Comparison of ENCODE assay signal across 8 mouse cellular contexts in the genomic region with DNA sequence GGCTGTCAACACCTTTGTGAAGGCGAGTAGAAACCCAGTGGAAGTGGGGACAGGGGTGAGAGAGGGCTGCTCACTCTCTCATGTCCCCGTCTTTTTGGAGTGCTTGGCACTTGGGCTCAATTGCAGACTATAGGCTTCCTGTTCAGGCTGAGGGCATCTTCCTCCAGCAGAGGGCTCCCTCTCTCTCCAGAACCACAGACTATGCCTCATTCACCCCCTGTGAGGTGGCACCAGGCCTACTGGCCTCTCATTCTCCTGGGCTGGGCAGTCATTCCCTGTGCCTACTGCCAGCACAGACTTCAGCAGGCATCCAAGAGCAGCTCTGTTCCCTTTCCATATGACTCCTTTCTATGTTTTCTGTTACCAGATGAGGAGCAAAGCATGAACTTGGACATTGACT. TPM values are rescaled to one million over a fixed set of nuclear protein-coding genes. Genes with fewer than 3 reads are reported as not detected.
A peak's percentile ranks its signal among the peaks of the same experiment; 100 is the strongest.
DNase-seq lines count a peak whose midpoint lies in the region; ATAC-seq and TF ChIP-seq lines count a peak whose summit lies in the region.

No protein-coding gene starts in this region.

- no peaks in the 10 kb centered on the region for H3K27me3 ChIP-seq in heart, adult 2 months (ENCODE audit: control insufficient read depth, insufficient read depth, low read length)
- no peaks in the 10 kb centered on the region for H3K27me3 ChIP-seq in heart, embryonic 12.5 days (replicated peaks)
- no peaks in the 10 kb centered on the region for H3K27me3 ChIP-seq in embryonic facial prominence, embryonic 11.5 days (ENCODE audit: control insufficient read depth, insufficient read depth, low read length)
- no peaks in the 10 kb centered on the region for H3K27me3 ChIP-seq in testis, adult 2 months (ENCODE audit: control insufficient read depth, insufficient read depth, low read length)

- TF ChIP-seq CTCF in heart, adult 2 months (IDR thresholded peaks at IDR 0.05) = peak; percentile 86
- peak; percentile 46; the same call in 1 of the 2 replicates for TF ChIP-seq CTCF in testis, adult 2 months (IDR thresholded peaks at IDR 0.05; ENCODE audit: control insufficient read depth, insufficient read depth, insufficient replicate concordance, low read depth, low read length)

- ATAC-seq in heart, embryonic 12.5 days (ENCODE audit: insufficient number of reproducible peaks, low FRiP score) = no peak
- ATAC-seq in embryonic facial prominence, embryonic 11.5 days (replicated peaks; ENCODE audit: insufficient number of reproducible peaks, low FRiP score, low TSS enrichment, low read depth) = no peak

- no peak overlapping the region for H3K27ac ChIP-seq in heart, adult 2 months
- no peak overlapping the region for H3K27ac ChIP-seq in heart, embryonic 12.5 days (ENCODE audit: poor library complexity, severe bottlenecking)
- no peak overlapping the region for H3K27ac ChIP-seq in embryonic facial prominence, embryonic 11.5 days (replicated peaks; ENCODE audit: low read depth, low read length)
- H3K27ac ChIP-seq in testis, adult 2 months (ENCODE audit: control insufficient read depth, insufficient read depth, low read depth, low read length) = no peak overlapping the region

- intact Hi-C loops in heart, adult 2 months (cut with DNase I) = loop anchor here (1.0 kb wide), 1 partner anchor 50 kb away; a partner anchor contains a TSS
- intact Hi-C loops in heart, postnatal 36 days (cut with DNase I) = loop anchor here (1.0 kb wide), 1 partner anchor 51 kb away; no protein-coding TSS in a partner anchor

- TF ChIP-seq POLR2A in heart, adult 2 months (IDR thresholded peaks at IDR 0.05; ENCODE audit: insufficient read depth, low read depth, low read length) = no peak
- TF ChIP-seq POLR2A in testis, adult 2 months (IDR thresholded peaks at IDR 0.05; ENCODE audit: control insufficient read depth, low read depth, low read length) = no peak

- no peaks in the 10 kb centered on the region for H3K79me2 ChIP-seq in heart, adult 2 months (replicated peaks; ENCODE audit: control insufficient read depth, insufficient read depth, low read length)

- no peak overlapping the region for H3K4me2 ChIP-seq in heart, embryonic 12.5 days
- H3K4me2 ChIP-seq in embryonic facial prominence, embryonic 11.5 days (ENCODE audit: low read depth, low read length) = no peak overlapping the region

- no peaks in the 10 kb centered on the region for H3K9me3 ChIP-seq in heart, embryonic 12.5 days (replicated peaks)
- no peaks in the 10 kb centered on the region for H3K9me3 ChIP-seq in embryonic facial prominence, embryonic 11.5 days (replicated peaks; ENCODE audit: control insufficient read depth, low read length)

- peaks cover 1% of the 10 kb centered on the region for H3K4me1 ChIP-seq in heart, adult 2 months (ENCODE audit: control insufficient read depth, insufficient read depth, low read length)
- H3K4me1 ChIP-seq in heart, embryonic 12.5 days (replicated peaks) = 0 out of 2 replicates have a peak, but pooled peaks cover 4% of the 10 kb centered on the region
- no peaks in the 10 kb centered on the region for H3K4me1 ChIP-seq in embryonic facial prominence, embryonic 11.5 days (ENCODE audit: control insufficient read depth, insufficient read depth, low read length)
- no peaks in the 10 kb centered on the region for H3K4me1 ChIP-seq in testis, adult 2 months (ENCODE audit: control insufficient read depth, insufficient read depth, low read length)

- no peak overlapping the region for H3K4me3 ChIP-seq in heart, adult 2 months
- H3K4me3 ChIP-seq in heart, embryonic 12.5 days = no peak overlapping the region
- no peak overlapping the region for H3K4me3 ChIP-seq in embryonic facial prominence, embryonic 11.5 days (ENCODE audit: low read depth, low read length)
- H3K4me3 ChIP-seq in testis, adult 2 months (ENCODE audit: control insufficient read depth, low read depth, low read length) = no peak overlapping the region

- no peak overlapping the region for H3K9ac ChIP-seq in heart, adult 2 months (ENCODE audit: low read depth, low read length)
- H3K9ac ChIP-seq in heart, embryonic 12.5 days = no peak overlapping the region
- H3K9ac ChIP-seq in embryonic facial prominence, embryonic 11.5 days (replicated peaks; ENCODE audit: low read length) = no peak overlapping the region

- H3K36me3 ChIP-seq in heart, adult 2 months (ENCODE audit: control insufficient read depth, insufficient read depth, low read length) = peaks cover 3% of the 10 kb centered on the region
- peaks cover 84% of the 10 kb centered on the region for H3K36me3 ChIP-seq in heart, embryonic 12.5 days
- H3K36me3 ChIP-seq in embryonic facial prominence, embryonic 11.5 days (replicated peaks; ENCODE audit: control insufficient read depth, insufficient read depth, low read depth, low read length) = peaks cover 7% of the 10 kb centered on the region
- H3K36me3 ChIP-seq in testis, adult 2 months (ENCODE audit: control insufficient read depth, insufficient read depth, low read length) = peaks cover 11% of the 10 kb centered on the region

- peak; percentile 69 to 78 for DNase-seq in heart, adult 2 months
- peak; percentile 63 for DNase-seq in adrenal gland, adult 8-10 months
- DNase-seq in embryonic facial prominence, embryonic 11.5 days (ENCODE audit: low spot score) = peak; percentile 18
- DNase-seq in heart, postnatal 36 days = peak; percentile 68 to 71
- DNase-seq in layer of hippocampus, postnatal 14 days (ENCODE audit: low spot score in 2 of 2) = peak; percentile 77 to 85
- DNase-seq in lung, postnatal 4 days = peak; percentile 60 to 68

- 34% methylated on average over 2 of the region's 2 CpGs for WGBS in heart, adult 2 months
- WGBS in heart, embryonic 12.5 days = 31% methylated on average over 2 of the region's 2 CpGs
- 64% methylated on average over 2 of the region's 2 CpGs for WGBS in embryonic facial prominence, embryonic 11.5 days

- 0 out of 2 replicates have a peak, but pooled peaks have one; percentile 68 for TF ChIP-seq EP300 in heart, adult 2 months (IDR thresholded peaks at IDR 0.05; ENCODE audit: insufficient read depth, low read depth, low read length)

RNA-seq across cellular contexts. Expression of a gene that starts 29.1 kb away (rescaled TPM):
- total RNA-seq in heart, adult 2 months (2021) = 10 to 100 TPM; 48.1 to 48.6 TPM
- 64.2 and 77.2 TPM in 2 replicates for polyA plus RNA-seq in heart, adult 2 months (2012; rRNA removed)
- polyA plus RNA-seq in heart, embryonic 12.5 days (2016; fragmentation: Nextera tagmentation; extraction: Ambion mirVana) = 51.4 and 56.4 TPM in 2 replicates
- total RNA-seq in adrenal gland, adult 8-10 months (2022) = 10 to 100 TPM; 67.4 to 83.9 (median 73.4) TPM
- polyA plus RNA-seq in embryonic facial prominence, embryonic 11.5 days (2014; fragmentation: Nextera tagmentation; extraction: Ambion mirVana) = 46.4 and 54.8 TPM in 2 replicates
- total RNA-seq in heart, postnatal 36 days (2021) = 10 to 100 TPM; 47.4 to 56.0 TPM
- 100 to 1,000 TPM; 140 to 141 TPM for total RNA-seq in layer of hippocampus, postnatal 14 days (2021)
- 27.7 and 33.3 TPM in 2 replicates for polyA plus RNA-seq in testis, adult 2 months (2012; rRNA removed)

RNA-seq across cellular contexts. Expression of a gene that starts 42.2 kb away (rescaled TPM):
- total RNA-seq in heart, adult 2 months (2021) = 1 to 10 TPM; 5.0 to 8.1 TPM
- 5.2 and 5.4 TPM in 2 replicates for polyA plus RNA-seq in heart, adult 2 months (2012; rRNA removed)
- 0.70 and 1.0 TPM in 2 replicates for polyA plus RNA-seq in heart, embryonic 12.5 days (2016; fragmentation: Nextera tagmentation; extraction: Ambion mirVana)
- total RNA-seq in adrenal gland, adult 8-10 months (2022) = under 1 TPM; 0.42 to 0.95 (median 0.59) TPM
- 0.49 and 0.63 TPM in 2 replicates for polyA plus RNA-seq in embryonic facial prominence, embryonic 11.5 days (2014; fragmentation: Nextera tagmentation; extraction: Ambion mirVana)
- 1 to 10 TPM; 5.1 to 9.5 TPM for total RNA-seq in heart, postnatal 36 days (2021)
- total RNA-seq in layer of hippocampus, postnatal 14 days (2021) = 10 to 100 TPM; 45.5 to 53.6 TPM
- 2.5 and 3.9 TPM in 2 replicates for polyA plus RNA-seq in testis, adult 2 months (2012; rRNA removed)

RNA-seq across cellular contexts. Expression of a gene that starts 49.4 kb away (rescaled TPM):
- total RNA-seq in heart, adult 2 months (2021) = 10 to 100 TPM; 18.2 to 21.0 TPM
- 22.5 and 27.9 TPM in 2 replicates for polyA plus RNA-seq in heart, adult 2 months (2012; rRNA removed)
- polyA plus RNA-seq in heart, embryonic 12.5 days (2016; fragmentation: Nextera tagmentation; extraction: Ambion mirVana) = 31.6 and 35.8 TPM in 2 replicates
- total RNA-seq in adrenal gland, adult 8-10 months (2022) = 10 to 100 TPM; 39.6 to 61.2 (median 53.6) TPM
- 24.1 and 27.8 TPM in 2 replicates for polyA plus RNA-seq in embryonic facial prominence, embryonic 11.5 days (2014; fragmentation: Nextera tagmentation; extraction: Ambion mirVana)
- total RNA-seq in heart, postnatal 36 days (2021) = 10 to 100 TPM; 17.5 to 18.7 TPM
- total RNA-seq in layer of hippocampus, postnatal 14 days (2021) = 10 to 100 TPM; 70.7 to 71.0 TPM
- 116 and 124 TPM in 2 replicates for polyA plus RNA-seq in testis, adult 2 months (2012; rRNA removed)

Comparison
In these comparisons a context has a peak if more than half of its experiments do, and no peak if none do; other contexts are left out.
1. DNase-seq: peak in every context shown above with its lines; median percentile 81 in layer of hippocampus, postnatal 14 days; 74 in heart, adult 2 months; 70 in heart, postnatal 36 days; 64 in lung, postnatal 4 days; 63 in adrenal gland, adult 8-10 months; 18 in embryonic facial prominence, embryonic 11.5 days.
2. RNA of a gene that starts 42.2 kb away (total RNA-seq): 45.5 to 53.6 TPM in layer of hippocampus, postnatal 14 days; 5.1 to 9.5 TPM in heart, postnatal 36 days, 5.0 to 8.1 TPM in heart, adult 2 months and 0.42 to 0.95 TPM in adrenal gland, adult 8-10 months; every median in the first group is over 4 times any median in the second.